In genomic region chr7:34232785-34233725, GRCm38 (mm10) we compare ENCODE assay signal across 8 mouse cellular contexts. TPM values are rescaled to one million over a fixed set of nuclear protein-coding genes. Genes with fewer than 3 reads are reported as not detected.
A peak's percentile ranks its signal among the peaks of the same experiment; 100 is the strongest.
DNase-seq lines count a peak whose midpoint lies in the region; ATAC-seq and TF ChIP-seq lines count a peak whose summit lies in the region.

No protein-coding gene starts in this region.

- peaks cover 21% of the 10 kb centered on the region for H3K36me3 ChIP-seq in lung, embryonic 15.5 days
- H3K36me3 ChIP-seq in intestine, postnatal 0 days (ENCODE audit: control insufficient read depth, insufficient read depth) = peaks cover 11% of the 10 kb centered on the region; the same call in 1 of the 2 replicates
- peaks cover 16% of the 10 kb centered on the region for H3K36me3 ChIP-seq in neural tube, embryonic 15.5 days

- whole genome bisulfite sequencing in lung, embryonic 15.5 days = 33% methylated on average over 7 of the region's 7 CpGs
- WGBS in intestine, postnatal 0 days = 41% methylated on average over 7 of the region's 7 CpGs
- WGBS in neural tube, embryonic 15.5 days = 48% methylated on average over 7 of the region's 7 CpGs

- intact Hi-C loops in left cerebral cortex, postnatal 25 days (cut with DNase I) = no loop called here

- peak overlapping the region; percentile 73 for H3K4me2 ChIP-seq in lung, embryonic 15.5 days
- H3K4me2 ChIP-seq in intestine, postnatal 0 days (replicated peaks; ENCODE audit: low read depth) = peak overlapping the region; percentile 66
- peak overlapping the region; percentile 65 for H3K4me2 ChIP-seq in neural tube, embryonic 15.5 days

- no peak for DNase-seq in lung, postnatal 14 days
- no peak for DNase-seq in left cerebral cortex, postnatal 25 days (ENCODE audit: low spot score in 2 of 2)
- DNase-seq in right cerebral cortex, postnatal 36 days (ENCODE audit: low spot score in 2 of 2) = no peak

- peak overlapping the region; percentile 43 for H3K9ac ChIP-seq in lung, embryonic 15.5 days
- peak overlapping the region; percentile 38 for H3K9ac ChIP-seq in intestine, postnatal 0 days (ENCODE audit: low read depth, low read length)
- H3K9ac ChIP-seq in neural tube, embryonic 15.5 days (replicated peaks) = peak overlapping the region; percentile 55

- no peaks in the 10 kb centered on the region for H3K9me3 ChIP-seq in lung, embryonic 15.5 days
- no peaks in the 10 kb centered on the region for H3K9me3 ChIP-seq in intestine, postnatal 0 days (ENCODE audit: control insufficient read depth)
- no peaks in the 10 kb centered on the region for H3K9me3 ChIP-seq in neural tube, embryonic 15.5 days (replicated peaks)

- TF ChIP-seq CTCF in intestine, postnatal 0 days (IDR thresholded peaks at IDR 0.05; ENCODE audit: low read depth) = no peak

- peak overlapping the region; percentile 48 for H3K4me3 ChIP-seq in lung, embryonic 15.5 days
- H3K4me3 ChIP-seq in intestine, postnatal 0 days (ENCODE audit: low read depth, low read length) = peak overlapping the region; percentile 49; the same call in 1 of the 2 replicates
- peak overlapping the region; percentile 53 for H3K4me3 ChIP-seq in neural tube, embryonic 15.5 days (replicated peaks)

- peaks cover 35% of the 10 kb centered on the region for H3K4me1 ChIP-seq in lung, embryonic 15.5 days
- 0 out of 2 replicates have a peak, but pooled peaks cover 4% of the 10 kb centered on the region for H3K4me1 ChIP-seq in intestine, postnatal 0 days (replicated peaks; ENCODE audit: control insufficient read depth, insufficient read depth, low read length)
- H3K4me1 ChIP-seq in neural tube, embryonic 15.5 days = peaks cover 37% of the 10 kb centered on the region

- H3K27ac ChIP-seq in lung, embryonic 15.5 days = peak overlapping the region; percentile 95
- H3K27ac ChIP-seq in intestine, postnatal 0 days (ENCODE audit: low read depth, low read length) = peak overlapping the region; percentile 81
- H3K27ac ChIP-seq in neural tube, embryonic 15.5 days (replicated peaks) = peak overlapping the region; percentile 92

- no peaks in the 10 kb centered on the region for H3K27me3 ChIP-seq in lung, embryonic 15.5 days
- no peaks in the 10 kb centered on the region for H3K27me3 ChIP-seq in intestine, postnatal 0 days (replicated peaks; ENCODE audit: control insufficient read depth, insufficient read depth, low read length)
- H3K27me3 ChIP-seq in neural tube, embryonic 15.5 days (replicated peaks) = no peaks in the 10 kb centered on the region

- ATAC-seq in lung, embryonic 15.5 days (ENCODE audit: borderline replicate concordance, extremely low read depth, low FRiP score, low TSS enrichment) = no peak
- ATAC-seq in erythroblast, adult 5-6 weeks (replicated peaks; ENCODE audit: low FRiP score, poor library complexity, severe bottlenecking) = 0 out of 2 replicates have a peak, but pooled peaks have one; percentile 2
- no peak for ATAC-seq in intestine, postnatal 0 days
- 0 out of 2 replicates have a peak, but pooled peaks have one; percentile 0 for ATAC-seq in neural tube, embryonic 15.5 days (ENCODE audit: low FRiP score)
- ATAC-seq in megakaryocyte-erythroid progenitor cell, adult 5-6 weeks (replicated peaks; ENCODE audit: low FRiP score, low TSS enrichment, poor library complexity, severe bottlenecking) = no peak

RNA-seq across cellular contexts. Expression of gene Gpi1, which starts 2.9 kb away (rescaled TPM):
- 252 and 264 TPM in 2 replicates for polyA plus RNA-seq in lung, embryonic 15.5 days (2015; fragmentation: Nextera tagmentation; extraction: Ambion mirVana)
- total RNA-seq in erythroblast, adult 5-6 weeks (2015; ENCODE audit: low replicate concordance) = 159 and 310 TPM in 2 replicates
- total RNA-seq in erythroblast, adult 5-6 weeks (2017; ENCODE audit: low replicate concordance) = 142 and 199 TPM in 2 replicates
- polyA plus RNA-seq in intestine, postnatal 0 days (2015; fragmentation: Nextera tagmentation; extraction: Ambion mirVana) = 179 and 180 TPM in 2 replicates
- 326 and 346 TPM in 2 replicates for polyA plus RNA-seq in neural tube, embryonic 15.5 days (2015; fragmentation: Nextera tagmentation; extraction: Ambion mirVana)
- total RNA-seq in left cerebral cortex, postnatal 25 days (2021) = 100 to 1,000 TPM; 657 to 693 TPM
- 178 and 238 TPM in 2 replicates for total RNA-seq in megakaryocyte-erythroid progenitor cell, adult 5-6 weeks (2014; fragmentation: Nextera tagmentation)
- 139 and 227 TPM in 2 replicates for total RNA-seq in megakaryocyte-erythroid progenitor cell, adult 5-6 weeks (2017)

RNA-seq across cellular contexts. Expression of gene Gm6096, which starts 17.8 kb away (rescaled TPM):
- 0.57 TPM in 1 of 2 replicates, not detected in the other for polyA plus RNA-seq in lung, embryonic 15.5 days (2015; fragmentation: Nextera tagmentation; extraction: Ambion mirVana)
- total RNA-seq in erythroblast, adult 5-6 weeks (2015; ENCODE audit: low replicate concordance) = not detected in 2 replicates
- total RNA-seq in erythroblast, adult 5-6 weeks (2017; ENCODE audit: low replicate concordance) = 2.0 TPM in 1 of 2 replicates, not detected in the other
- not detected in 2 replicates for polyA plus RNA-seq in intestine, postnatal 0 days (2015; fragmentation: Nextera tagmentation; extraction: Ambion mirVana)
- not detected in 2 replicates for polyA plus RNA-seq in neural tube, embryonic 15.5 days (2015; fragmentation: Nextera tagmentation; extraction: Ambion mirVana)
- not detected for total RNA-seq in left cerebral cortex, postnatal 25 days (2021)
- total RNA-seq in megakaryocyte-erythroid progenitor cell, adult 5-6 weeks (2014; fragmentation: Nextera tagmentation) = not detected in 2 replicates
- not detected in 2 replicates for total RNA-seq in megakaryocyte-erythroid progenitor cell, adult 5-6 weeks (2017)

RNA-seq across cellular contexts. Expression of gene Pdcd2l, which starts 36.6 kb away (rescaled TPM):
- 57.6 and 58.1 TPM in 2 replicates for polyA plus RNA-seq in lung, embryonic 15.5 days (2015; fragmentation: Nextera tagmentation; extraction: Ambion mirVana)
- 9.0 and 11.5 TPM in 2 replicates for total RNA-seq in erythroblast, adult 5-6 weeks (2015; ENCODE audit: low replicate concordance)
- total RNA-seq in erythroblast, adult 5-6 weeks (2017; ENCODE audit: low replicate concordance) = 1.7 and 5.0 TPM in 2 replicates
- polyA plus RNA-seq in intestine, postnatal 0 days (2015; fragmentation: Nextera tagmentation; extraction: Ambion mirVana) = 26.3 and 26.7 TPM in 2 replicates
- 72.2 and 89.5 TPM in 2 replicates for polyA plus RNA-seq in neural tube, embryonic 15.5 days (2015; fragmentation: Nextera tagmentation; extraction: Ambion mirVana)
- total RNA-seq in left cerebral cortex, postnatal 25 days (2021) = 10 to 100 TPM; 20.8 to 25.5 TPM
- 15.2 and 18.2 TPM in 2 replicates for total RNA-seq in megakaryocyte-erythroid progenitor cell, adult 5-6 weeks (2014; fragmentation: Nextera tagmentation)
- 27.4 and 39.7 TPM in 2 replicates for total RNA-seq in megakaryocyte-erythroid progenitor cell, adult 5-6 weeks (2017)

Comparison
In these comparisons a context has a peak if more than half of its experiments do, and no peak if none do; other contexts are left out.
1. ATAC-seq: peak in erythroblast, adult 5-6 weeks (single experiment) and neural tube, embryonic 15.5 days (single experiment); none in lung, embryonic 15.5 days (single experiment), intestine, postnatal 0 days (single experiment) and megakaryocyte-erythroid progenitor cell, adult 5-6 weeks (single experiment).
2. Peak in every context shown above with its lines, with median percentiles within 50 percentile points of each other: H3K27ac ChIP-seq, H3K4me2 ChIP-seq, H3K4me3 ChIP-seq and H3K9ac ChIP-seq.